In the genomic region with DNA sequence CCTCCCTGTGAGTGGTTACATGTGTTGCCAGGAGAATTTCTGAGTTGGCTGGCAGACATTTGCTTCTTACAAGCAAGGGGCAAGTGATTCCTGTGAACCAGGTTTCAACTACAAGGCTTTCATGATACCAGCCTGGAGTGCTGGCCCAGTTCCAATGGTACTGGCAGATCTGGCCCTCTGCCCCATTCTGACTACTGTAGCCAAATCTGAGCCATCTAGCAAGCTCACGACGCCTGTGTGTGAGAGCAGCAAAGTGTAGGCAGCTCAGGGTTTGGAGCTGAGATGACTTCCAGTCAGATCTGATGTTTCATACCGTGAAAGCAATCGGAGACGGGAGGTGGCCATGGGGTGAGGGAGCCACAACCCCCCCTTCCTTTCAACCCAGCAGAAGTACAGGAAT, we compare ENCODE assay signal across 14 mouse cellular contexts. TPM values are rescaled to one million over a fixed set of nuclear protein-coding genes. Genes with fewer than 3 reads are reported as not detected.
DNase-seq lines count a peak whose midpoint lies in the region; ATAC-seq lines count a peak whose summit lies in the region.
"Had no signal": no experiment of that assay in that cellular context is flagged by ENCODE, and none has a peak within 500 bp of the region (broad histone marks: within the 10 kb centered on the region; RNA-seq: fewer than 3 reads in every experiment).

No protein-coding gene starts in this region.

- no peak overlapping the region for H3K4me3 ChIP-seq in forebrain, embryonic 16.5 days (replicated peaks; ENCODE audit: low read length)
- H3K4me3 ChIP-seq in forebrain, embryonic 13.5 days: no peak overlapping the region
- H3K4me3 ChIP-seq in kidney, embryonic 14.5 days (ENCODE audit: low read length): no peak overlapping the region
- H3K4me3 ChIP-seq: heart, embryonic 13.5 days; limb, embryonic 13.5 days; neural tube, embryonic 13.5 days had no signal

- peaks cover 3% of the 10 kb centered on the region; the same call in 1 of the 2 replicates for H3K4me1 ChIP-seq in forebrain, embryonic 16.5 days (replicated peaks; ENCODE audit: control insufficient read depth, insufficient read depth, low read length)
- no peaks in the 10 kb centered on the region for H3K4me1 ChIP-seq in forebrain, embryonic 13.5 days
- no peaks in the 10 kb centered on the region for H3K4me1 ChIP-seq in kidney, embryonic 14.5 days (ENCODE audit: control insufficient read depth, insufficient read depth, low read length)
- H3K4me1 ChIP-seq: limb, embryonic 13.5 days; neural tube, embryonic 13.5 days had no signal

- peak; percentile 13 to 33 for DNase-seq in kidney, postnatal 36 days
- peak; percentile 64 for DNase-seq in adrenal gland, adult 2 months
- DNase-seq in cerebellum, adult 8-10 months: peak; percentile 66
- no peak for DNase-seq in T-cell, adult 2 months (ENCODE audit: low spot score)
- DNase-seq: B cell, adult 2 months had no signal

- 0 out of 2 replicates have a peak, but pooled peaks have one; percentile 20 for ATAC-seq in forebrain, embryonic 16.5 days
- no peak for ATAC-seq in forebrain, embryonic 13.5 days
- ATAC-seq in kidney, embryonic 14.5 days (ENCODE audit: low FRiP score, low TSS enrichment): no peak
- ATAC-seq in megakaryocyte-erythroid progenitor cell, adult 5-6 weeks (replicated peaks; ENCODE audit: low FRiP score, low TSS enrichment, poor library complexity, severe bottlenecking): no peak

- H3K36me3 ChIP-seq in forebrain, embryonic 16.5 days (ENCODE audit: control insufficient read depth, insufficient read depth): peaks cover 37% of the 10 kb centered on the region
- peaks cover 68% of the 10 kb centered on the region for H3K36me3 ChIP-seq in forebrain, embryonic 13.5 days (ENCODE audit: poor library complexity, severe bottlenecking)
- H3K36me3 ChIP-seq in kidney, embryonic 14.5 days (ENCODE audit: control insufficient read depth, insufficient read depth, low read length): peaks cover 62% of the 10 kb centered on the region

- H3K9ac ChIP-seq in forebrain, embryonic 16.5 days (replicated peaks; ENCODE audit: low read depth, low read length): no peak overlapping the region
- no peak overlapping the region for H3K9ac ChIP-seq in forebrain, embryonic 13.5 days
- H3K9ac ChIP-seq in kidney, embryonic 14.5 days (ENCODE audit: low read depth, low read length): no peak overlapping the region
- H3K9ac ChIP-seq: heart, embryonic 13.5 days; limb, embryonic 13.5 days; neural tube, embryonic 13.5 days had no signal

- no peaks in the 10 kb centered on the region for H3K9me3 ChIP-seq in forebrain, embryonic 16.5 days (ENCODE audit: control insufficient read depth, low read length)
- H3K9me3 ChIP-seq in forebrain, embryonic 13.5 days (replicated peaks): no peaks in the 10 kb centered on the region
- H3K9me3 ChIP-seq in kidney, embryonic 14.5 days (ENCODE audit: control insufficient read depth, low read length): no peaks in the 10 kb centered on the region
- H3K9me3 ChIP-seq: heart, embryonic 13.5 days; limb, embryonic 13.5 days; neural tube, embryonic 13.5 days had no signal

- no peaks in the 10 kb centered on the region for H3K27me3 ChIP-seq in forebrain, embryonic 16.5 days (replicated peaks; ENCODE audit: control insufficient read depth, insufficient read depth, low read length)
- H3K27me3 ChIP-seq in forebrain, embryonic 13.5 days: no peaks in the 10 kb centered on the region
- H3K27me3 ChIP-seq in kidney, embryonic 14.5 days (ENCODE audit: control insufficient read depth, insufficient read depth, low read length): no peaks in the 10 kb centered on the region
- H3K27me3 ChIP-seq: heart, embryonic 13.5 days; limb, embryonic 13.5 days; neural tube, embryonic 13.5 days; Patski had no signal

- H3K27ac ChIP-seq in forebrain, embryonic 16.5 days (ENCODE audit: low read length): no peak overlapping the region
- no peak overlapping the region for H3K27ac ChIP-seq in forebrain, embryonic 13.5 days
- no peak overlapping the region for H3K27ac ChIP-seq in kidney, embryonic 14.5 days (ENCODE audit: low read depth, low read length)
- H3K27ac ChIP-seq: heart, embryonic 13.5 days; kidney, postnatal 0 days; limb, embryonic 13.5 days; neural tube, embryonic 13.5 days had no signal

- WGBS in forebrain, embryonic 16.5 days: 53% methylated on average over 5 of the region's 5 CpGs
- WGBS in forebrain, embryonic 13.5 days: 81% methylated on average over 5 of the region's 5 CpGs
- 95% methylated on average over 5 of the region's 5 CpGs for WGBS in kidney, embryonic 14.5 days

- H3K4me2 ChIP-seq in forebrain, embryonic 16.5 days (ENCODE audit: low read length): no peak overlapping the region
- H3K4me2 ChIP-seq in forebrain, embryonic 13.5 days: no peak overlapping the region
- H3K4me2 ChIP-seq in kidney, embryonic 14.5 days (replicated peaks; ENCODE audit: low read depth, low read length): no peak overlapping the region
- H3K4me2 ChIP-seq: heart, embryonic 13.5 days; limb, embryonic 13.5 days; neural tube, embryonic 13.5 days had no signal

RNA-seq across cellular contexts. Expression of a gene that starts 8.8 kb away (rescaled TPM):
- polyA plus RNA-seq in forebrain, embryonic 16.5 days (2015; fragmentation: Nextera tagmentation; extraction: Ambion mirVana): 88.1 and 91.0 TPM in 2 replicates
- polyA plus RNA-seq in forebrain, embryonic 13.5 days (2015; fragmentation: Nextera tagmentation; extraction: Ambion mirVana): 92.4 and 99.8 TPM in 2 replicates
- 71.1 and 73.7 TPM in 2 replicates for polyA plus RNA-seq in kidney, embryonic 14.5 days (2014; fragmentation: Nextera tagmentation; extraction: Ambion mirVana)
- 10 to 100 TPM; 40.7 to 49.3 TPM for total RNA-seq in adrenal gland, adult 2 months (2021)
- 10.0 and 10.7 TPM in 2 replicates for polyA plus RNA-seq in adrenal gland, adult 2 months (2012; rRNA removed)
- total RNA-seq in megakaryocyte-erythroid progenitor cell, adult 5-6 weeks (2014; fragmentation: Nextera tagmentation): 25.7 and 42.9 TPM in 2 replicates
- 50.6 and 65.2 TPM in 2 replicates for total RNA-seq in megakaryocyte-erythroid progenitor cell, adult 5-6 weeks (2017)

RNA-seq across cellular contexts. Expression of a gene that starts 34.6 kb away (rescaled TPM):
- polyA plus RNA-seq in forebrain, embryonic 16.5 days (2015; fragmentation: Nextera tagmentation; extraction: Ambion mirVana): 0.42 and 0.71 TPM in 2 replicates
- 0.67 and 0.71 TPM in 2 replicates for polyA plus RNA-seq in forebrain, embryonic 13.5 days (2015; fragmentation: Nextera tagmentation; extraction: Ambion mirVana)
- 3.8 and 4.9 TPM in 2 replicates for polyA plus RNA-seq in kidney, embryonic 14.5 days (2014; fragmentation: Nextera tagmentation; extraction: Ambion mirVana)
- 1 to 10 TPM; 2.7 to 3.7 TPM for total RNA-seq in adrenal gland, adult 2 months (2021)
- 2.3 and 2.5 TPM in 2 replicates for polyA plus RNA-seq in adrenal gland, adult 2 months (2012; rRNA removed)
- total RNA-seq in megakaryocyte-erythroid progenitor cell, adult 5-6 weeks (2014; fragmentation: Nextera tagmentation): 1.0 TPM in 1 of 2 replicates, not detected in the other
- 0.38 and 0.42 TPM in 2 replicates for total RNA-seq in megakaryocyte-erythroid progenitor cell, adult 5-6 weeks (2017)
